Mouse (Mus musculus) large intestine, adult 2 months (tissue): ENCODE measurements around the gene H2-Ab1. TPM values are rescaled to one million over a fixed set of nuclear protein-coding genes. Genes with fewer than 3 reads are reported as not detected.

Source experiments
- DNase-seq: peaks from one replicate; pipeline ENCODE4 v3.0.0-alpha.2; 2012; ENCODE audit warnings: low read depth, low spot score
- WGBS: fragments of 180-500 bp; shearing (Covaris S2); methylation state at CpG from one replicate; pipeline ENCODE4 v1.1.7; 2018; 5-methylcytosine and 5-hydroxymethylcytosine counted together
- polyA plus RNA-seq: library from polyadenylated mRNA; depleted of rRNA; stranded (reverse); fragments of >200 nt; gene quantifications from 2 replicates; pipeline ENCODE4 v1.2.3, GENCODE M21; 2012

The H2-Ab1 gene
- polyA plus RNA-seq, 1 experiment = 3,098 TPM

GRCm38 (mm10) chr17:34270940-34271339 lies 13.5 kb downstream of the H2-Ab1 start:
- WGBS = 76% methylated on average over 2 of the region's 2 CpGs
- DNase-seq = no peak

DNA sequence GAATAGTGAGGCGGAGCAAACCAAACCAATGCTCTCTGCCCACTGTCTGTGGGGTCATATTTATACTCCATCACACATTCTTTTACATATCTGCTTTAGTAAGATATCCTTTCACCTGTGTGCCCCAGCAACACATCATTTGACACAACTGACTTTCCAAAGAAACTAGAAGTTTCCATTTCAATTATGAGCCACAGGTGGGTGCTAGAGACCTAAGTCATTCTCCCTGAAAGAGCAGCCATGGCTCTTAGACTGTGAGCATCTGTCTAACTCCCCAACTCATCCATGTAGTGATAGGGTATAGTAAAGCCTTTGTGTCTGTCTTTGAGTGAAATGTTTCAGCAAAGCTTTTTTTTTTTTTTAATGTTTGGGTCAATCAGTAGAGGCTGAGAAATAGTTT lies 14.6 kb downstream of the H2-Ab1 start:
- 91% methylated on average over 1 of the region's 1 CpGs for WGBS
- no peak for DNase-seq

GRCm38 (mm10) chr17:34280499-34281038 lies 23.1 kb downstream of the H2-Ab1 start:
- DNase-seq = no peak
- 79% methylated on average over 1 of the region's 1 CpGs for WGBS

DNA sequence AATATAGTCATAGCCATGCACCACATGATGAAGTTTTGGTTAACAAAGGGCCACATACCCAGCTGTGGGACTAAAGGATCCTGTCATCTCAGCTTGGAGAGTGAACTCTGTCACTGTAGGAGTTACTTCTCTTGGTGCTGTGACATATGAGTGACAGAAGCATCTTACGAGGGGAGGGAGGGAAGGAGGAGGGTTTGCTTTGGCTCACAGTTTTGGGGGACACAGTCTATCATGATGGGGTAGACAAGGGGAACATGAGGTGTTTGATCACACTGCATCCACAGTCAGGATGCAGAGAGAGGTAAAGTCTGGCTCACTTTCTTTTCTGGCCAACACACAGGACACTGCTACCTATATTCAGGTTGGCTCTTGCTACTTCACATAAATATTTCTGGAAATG lies 24.3 kb downstream of the H2-Ab1 start:
- no peak for DNase-seq
- 50% methylated on average over 1 of the region's 1 CpGs for WGBS

DNA sequence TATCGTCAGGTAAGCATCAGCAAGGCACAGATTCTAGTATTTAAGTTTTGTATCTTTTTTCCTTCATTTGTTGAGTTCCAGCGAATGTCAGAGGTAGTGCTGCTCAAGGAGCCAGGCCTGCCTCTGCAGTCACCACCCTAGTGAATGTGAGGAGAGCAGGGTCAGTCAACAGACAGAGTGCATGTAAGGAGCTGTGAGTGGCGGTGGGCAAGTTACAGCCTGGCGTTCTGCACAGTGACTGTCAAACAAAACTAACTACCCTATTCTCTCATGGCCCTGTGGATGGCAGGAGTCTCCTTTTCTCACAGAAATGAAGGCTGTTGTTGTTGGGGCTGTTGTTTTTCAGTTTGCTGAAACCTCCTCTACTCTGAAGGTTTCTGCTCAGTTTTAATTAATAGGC lies 27.9 kb downstream of the H2-Ab1 start:
- DNase-seq = no peak
- 77% methylated on average over 4 of the region's 4 CpGs for WGBS

DNA sequence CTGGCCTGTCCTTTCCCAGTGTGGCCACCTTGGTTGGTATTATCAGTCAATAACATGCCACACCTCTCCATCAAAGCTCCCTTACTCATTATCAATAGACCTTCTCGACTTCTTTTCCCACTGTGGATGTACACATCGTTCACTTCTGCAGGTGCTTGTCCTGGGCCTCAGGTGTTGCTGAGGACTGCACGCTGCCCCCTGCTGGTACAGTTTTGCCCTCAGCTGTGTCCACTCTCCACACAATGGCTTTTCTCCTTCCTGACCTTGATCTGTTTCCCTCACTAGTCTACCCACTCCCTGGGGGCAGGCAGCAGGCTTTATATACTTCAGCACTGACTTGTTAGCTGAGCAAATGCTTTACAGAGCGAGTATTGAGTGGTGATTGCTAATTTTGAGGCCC lies 28.4 kb downstream of the H2-Ab1 start:
- DNase-seq = no peak
- WGBS = 23% methylated on average over 4 of the region's 4 CpGs

DNA sequence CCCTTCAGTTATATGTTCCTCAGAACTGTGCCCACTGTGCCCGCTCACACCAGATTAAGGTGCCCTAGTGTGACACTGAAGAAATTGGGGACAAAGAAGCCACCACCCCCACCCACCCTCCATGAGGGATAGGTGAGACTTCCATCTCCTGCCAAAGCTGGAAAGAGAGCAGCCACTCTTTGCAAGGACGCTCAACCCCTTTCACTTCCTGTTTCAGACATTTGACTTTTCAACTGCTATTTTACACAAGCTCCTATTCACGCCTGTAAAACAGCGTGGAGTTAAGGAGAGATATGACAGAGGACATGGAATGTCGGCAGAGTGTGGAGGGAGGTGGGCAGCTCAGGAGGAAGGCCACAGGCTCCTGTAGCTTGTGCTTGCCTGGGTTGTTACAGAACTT lies 29.0 kb downstream of the H2-Ab1 start:
- 80% methylated on average over 5 of the region's 5 CpGs for WGBS
- no peak for DNase-seq

GRCm38 (mm10) chr17:34286999-34287398 lies 29.5 kb downstream of the H2-Ab1 start:
- 60% methylated on average over 6 of the region's 6 CpGs for WGBS
- DNase-seq = no peak

GRCm38 (mm10) chr17:34287648-34288047 lies 30.2 kb downstream of the H2-Ab1 start, which contains the start of gene H2-Aa:
Gene H2-Aa, minus strand, starts transcription at chr17:34287823.
- DNase-seq = no peak
- WGBS = 16% methylated on average over 8 of the region's 8 CpGs

DNA sequence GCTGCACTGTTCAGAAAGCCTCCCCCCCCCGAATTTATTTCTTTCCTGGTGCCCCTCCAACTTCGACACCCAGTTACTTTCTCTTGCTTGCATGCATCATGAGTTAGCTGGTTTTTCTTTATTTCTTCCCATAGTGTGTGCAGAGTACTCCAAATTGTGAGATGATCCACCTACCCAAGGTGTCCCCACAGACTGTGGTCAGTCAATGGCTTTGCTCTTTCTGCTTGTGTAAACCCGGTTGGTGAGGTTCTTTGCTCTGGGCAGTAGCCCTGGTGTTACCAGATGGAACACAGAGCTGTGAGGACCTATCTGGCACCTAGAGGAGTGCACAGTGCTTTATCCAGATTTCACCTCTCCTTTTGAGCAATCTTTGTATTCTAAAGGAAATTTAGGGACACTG lies 30.6 kb downstream of the H2-Ab1 start:
- 60% methylated on average over 3 of the region's 3 CpGs for WGBS
- no peak for DNase-seq

GRCm38 (mm10) chr17:34291609-34292008 lies 34.1 kb downstream of the H2-Ab1 start:
- WGBS = 15% methylated on average over 8 of the region's 8 CpGs
- no peak for DNase-seq

DNA sequence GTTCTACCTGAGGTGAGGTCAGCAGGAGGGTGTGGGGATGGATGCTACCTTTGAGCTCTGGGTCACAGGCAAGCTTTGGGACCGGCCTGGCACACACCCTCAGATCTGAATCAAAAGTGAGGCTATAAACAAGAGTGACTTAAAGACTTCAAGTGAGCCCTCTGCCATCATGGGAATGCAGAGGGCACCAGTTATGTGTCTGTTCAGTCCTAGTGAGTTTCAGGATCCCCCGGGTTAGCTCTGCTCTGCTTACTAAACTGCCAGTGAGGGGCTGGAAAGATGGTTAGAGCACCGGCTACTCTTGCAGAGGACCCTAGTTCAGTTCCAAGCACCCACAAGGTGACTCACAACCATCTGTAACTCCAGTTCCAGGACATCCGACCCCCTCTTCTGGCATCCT lies 35.1 kb downstream of the H2-Ab1 start:
- no peak for DNase-seq
- WGBS = 86% methylated on average over 4 of the region's 4 CpGs

DNA sequence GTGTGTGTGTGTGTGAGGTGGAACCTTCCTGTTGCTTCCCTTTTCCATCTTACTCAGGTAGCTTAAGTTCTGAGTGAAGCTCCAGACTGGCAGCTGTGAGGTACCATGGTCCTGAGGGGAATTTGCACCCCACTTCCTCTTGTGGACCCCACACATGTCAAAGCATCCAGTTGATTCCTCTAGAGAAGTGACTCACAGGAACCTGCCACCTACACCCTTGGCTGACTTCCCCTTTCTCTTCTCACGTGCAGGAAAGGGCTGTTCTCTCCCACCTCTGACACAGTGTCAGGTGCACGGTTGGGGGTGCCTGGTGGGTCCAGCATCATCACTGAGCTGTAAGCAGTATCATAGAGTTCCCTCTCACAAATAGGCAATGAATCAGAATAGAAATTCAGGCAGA lies 36.0 kb downstream of the H2-Ab1 start:
- WGBS = 24% methylated on average over 2 of the region's 2 CpGs
- no peak for DNase-seq

DNA sequence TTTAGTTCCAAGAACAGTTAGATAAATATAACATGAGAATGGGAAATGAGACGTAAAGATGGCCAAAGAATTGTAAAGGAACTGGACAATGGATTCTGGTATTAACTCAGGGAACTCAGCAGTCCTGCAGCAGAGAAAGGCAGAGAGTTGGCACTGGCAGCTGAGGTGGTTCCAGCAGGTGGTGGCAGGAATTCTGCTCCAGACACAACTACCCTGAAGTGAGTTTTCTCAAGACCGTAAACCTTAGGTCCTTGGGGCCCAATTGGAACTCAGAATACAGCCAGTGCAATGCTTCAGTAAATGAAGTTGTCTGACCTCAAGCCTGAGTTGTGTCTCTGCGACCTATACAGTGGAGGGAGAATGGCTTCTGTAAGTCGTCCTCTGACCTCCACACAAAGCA lies 36.8 kb downstream of the H2-Ab1 start:
- WGBS = 69% methylated on average over 4 of the region's 4 CpGs
- no peak for DNase-seq

DNA sequence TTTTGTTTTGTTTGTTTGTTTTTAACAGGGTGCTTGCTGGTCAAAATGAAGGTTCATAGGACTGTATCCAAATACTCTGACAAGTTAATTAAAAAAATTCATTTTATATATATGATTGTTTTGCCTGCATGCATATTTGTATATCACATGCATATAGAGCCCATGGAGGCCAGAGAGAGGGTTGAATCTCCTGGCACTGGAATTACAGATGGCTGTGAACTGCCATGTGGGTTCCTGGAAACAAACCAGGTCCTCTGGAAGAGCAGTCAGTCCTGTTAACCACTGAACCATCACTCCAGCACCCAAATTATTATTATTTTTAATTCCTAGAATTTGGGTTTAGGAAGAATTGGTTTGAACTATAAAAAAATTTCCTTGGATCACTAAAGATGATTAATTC lies 37.8 kb downstream of the H2-Ab1 start:
- no peak for DNase-seq

- DNase-seq = no peak
- 23% methylated on average over 23 of the region's 23 CpGs for WGBS
These were observed 38.7 kb downstream of the H2-Ab1 start for GRCm38 (mm10) chr17:34295891-34296794.

GRCm38 (mm10) chr17:34299356-34299755 lies 41.9 kb downstream of the H2-Ab1 start:
- no peak for DNase-seq
- 80% methylated on average over 3 of the region's 3 CpGs for WGBS

GRCm38 (mm10) chr17:34300071-34300470 lies 42.6 kb downstream of the H2-Ab1 start:
- WGBS = 82% methylated on average over 8 of the region's 8 CpGs
- no peak for DNase-seq

DNA sequence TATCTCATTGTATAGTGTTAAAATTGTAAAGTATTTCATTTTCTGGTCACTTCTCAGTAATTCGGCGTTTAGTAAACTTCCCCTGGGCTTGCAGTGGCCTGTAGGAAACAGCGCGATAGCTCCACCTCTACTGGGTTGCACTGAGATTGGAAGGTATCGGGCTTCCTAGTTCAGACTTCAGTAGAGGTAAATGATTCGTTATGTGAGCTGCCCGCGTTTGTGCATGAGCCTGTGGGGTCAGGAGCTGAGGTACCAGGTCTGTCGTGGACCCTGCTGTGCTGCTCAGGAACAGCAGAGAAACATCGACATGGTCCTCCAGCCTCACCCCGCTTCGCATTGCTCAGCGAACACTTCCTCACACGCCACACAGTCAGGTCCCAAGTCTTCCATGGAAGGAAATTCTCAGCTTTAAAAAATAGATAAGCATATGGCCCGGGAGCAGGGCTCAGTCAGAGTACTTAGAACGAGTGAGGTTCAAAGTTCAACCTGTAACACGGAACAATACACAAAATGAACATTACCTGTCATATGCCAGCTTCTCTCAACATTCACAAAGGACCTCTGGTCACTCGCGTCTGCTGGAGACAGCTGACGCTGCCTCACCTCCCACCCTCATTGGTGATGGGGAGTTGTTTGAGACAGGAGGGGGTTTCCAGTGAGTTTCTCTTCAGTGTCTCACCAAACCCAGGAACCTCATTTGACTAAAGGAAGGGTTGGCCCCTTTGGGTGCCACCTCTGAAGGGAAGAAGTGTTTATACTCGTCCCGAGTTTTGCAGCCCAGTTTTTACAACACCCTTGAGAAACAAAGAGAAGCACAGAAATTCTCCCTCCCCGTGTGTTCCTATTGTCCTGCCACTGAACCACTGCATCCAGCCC lies 43.4 kb downstream of the H2-Ab1 start:
- WGBS = 39% methylated on average over 23 of the region's 23 CpGs
- DNase-seq = no peak

- 91% methylated on average over 4 of the region's 4 CpGs for WGBS
- DNase-seq = no peak
These were observed 44.2 kb downstream of the H2-Ab1 start for GRCm38 (mm10) chr17:34301670-34302190.
